Mouse (Mus musculus) thymus, adult 2 months (tissue): ENCODE data around the gene Shkbp1.

Experiments
- CTCF ChIP-seq: fragments of 200-500 bp; IDR thresholded peaks from 2 replicates; pipeline ENCODE4 v1.5.1; 2012; ENCODE audit warnings: mild to moderate bottlenecking, control low read depth, low read length, moderate library complexity, borderline replicate concordance; ENCODE audit not compliant: control insufficient read depth, poor library complexity, insufficient read depth; ENCODE audit errors: extremely low read depth
- POLR2A ChIP-seq: fragments of 200-500 bp; IDR thresholded peaks from 2 replicates; pipeline ENCODE4 v1.6.1; 2012; ENCODE audit warnings: mild to moderate bottlenecking, low read length, control low read depth, moderate library complexity; ENCODE audit not compliant: control insufficient read depth, poor library complexity, insufficient read depth; ENCODE audit errors: extremely low read depth

DNA sequence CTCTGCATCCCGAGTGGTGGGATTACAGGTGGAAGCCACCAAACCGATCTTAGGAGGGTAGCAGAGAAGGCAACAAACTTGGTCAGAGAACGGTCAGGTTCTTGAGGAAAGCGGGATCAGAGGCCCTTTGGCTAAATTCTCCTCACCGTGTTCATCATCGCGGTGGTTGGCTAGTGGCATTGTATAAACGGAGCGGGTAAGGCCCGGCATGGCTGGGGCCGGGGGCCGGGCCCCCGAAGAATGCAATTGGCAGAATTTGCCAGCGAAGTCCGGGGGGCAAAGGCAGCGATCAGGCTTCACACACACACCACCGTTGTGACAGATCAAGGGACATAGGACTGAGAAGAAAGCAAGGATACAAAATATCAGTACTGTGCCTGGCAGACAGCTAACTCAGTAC, 25.8 kb downstream of the Shkbp1 start:
- TF ChIP-seq CTCF: no peak
- TF ChIP-seq POLR2A: no peak
